Mouse (Mus musculus) olfactory bulb, adult 2 months (tissue): Measurements from ENCODE around the gene Ube2o.

Experiments used
- CTCF ChIP-seq: fragments of 200-500 bp; IDR thresholded peaks from 2 replicates; pipeline ENCODE4 v1.5.1; 2012; ENCODE audit warnings: low read depth, mild to moderate bottlenecking, low read length, moderate library complexity; ENCODE audit not compliant: insufficient read depth
- POLR2A ChIP-seq: fragments of 200-500 bp; IDR thresholded peaks from 2 replicates; pipeline ENCODE4 v1.6.1; 2012; ENCODE audit warnings: mild to moderate bottlenecking, low read depth, low read length, moderate library complexity; ENCODE audit not compliant: insufficient read depth

- TF ChIP-seq POLR2A (no peak), CTCF (no peak)
Measured at GRCm38 (mm10) chr11:116599230-116599629, 18.0 kb upstream of the Ube2o start.
